Mouse (Mus musculus): ENCODE measurements around the gene Npepps.

GRCm38 (mm10) chr11:97156999-97157398 is 123.4 kb downstream of the Npepps start:
- TF ChIP-seq CTCF (conservative IDR thresholded peaks at IDR 0.05; ENCODE audit: insufficient read depth, insufficient read length, low read depth, low read length) (no peak), POLR2A (IDR thresholded peaks at IDR 0.05; ENCODE audit: low read depth, low read length) (no peak)
